Mouse (Mus musculus) myocyte (in vitro differentiated cells): Measurements from ENCODE around the gene Rab5c. TPM values are rescaled to one million over a fixed set of nuclear protein-coding genes. Genes with fewer than 3 reads are reported as not detected.

Experiments
- H3K27me3 ChIP-seq: one replicate; pipeline ENCODE4 v1.6.1; 2011; ENCODE audit not compliant: control insufficient read depth, insufficient read depth, insufficient read length
- H3K36me3 ChIP-seq: one replicate; pipeline ENCODE4 v1.6.1; 2011; ENCODE audit not compliant: control insufficient read depth, insufficient read depth
- H3K4me2 ChIP-seq: one replicate; pipeline ENCODE4 v1.6.1; 2011; ENCODE audit warnings: low read depth, control low read depth
- H3K4me3 ChIP-seq: one replicate; pipeline ENCODE4 v1.5.1; 2011; ENCODE audit warnings: mild to moderate bottlenecking, control low read depth, moderate library complexity
- H3K79me2 ChIP-seq: one replicate; pipeline ENCODE4 v1.6.1; 2011; ENCODE audit not compliant: control insufficient read depth, insufficient read depth
- H3ac ChIP-seq: one replicate; pipeline ENCODE4 v1.6.1; 2011; ENCODE audit not compliant: control insufficient read depth, insufficient read length
- CEBPB ChIP-seq: IDR thresholded peaks from 2 replicates; pipeline ENCODE4 v1.6.1; 2011; ENCODE audit warnings: mild to moderate bottlenecking, moderate library complexity; ENCODE audit not compliant: poor library complexity, insufficient read depth, severe bottlenecking
- E2F4 ChIP-seq: IDR thresholded peaks from one replicate; pipeline ENCODE4 v1.6.1; 2011; ENCODE audit warnings: mild to moderate bottlenecking, control low read depth, moderate library complexity; ENCODE audit not compliant: insufficient read depth
- MAX ChIP-seq: IDR thresholded peaks from one replicate; pipeline ENCODE4 v1.6.1; 2011; ENCODE audit warnings: low read depth, mild to moderate bottlenecking, control low read depth
- MYOD1 ChIP-seq, 3 experiments: IDR thresholded peaks; one replicate each; pipeline ENCODE4 v1.6.1; 2011; ENCODE audit warnings: control low read depth in 2 of 3, low read depth in 2 of 3, mild to moderate bottlenecking in 2 of 3, moderate library complexity in 1 of 3; ENCODE audit not compliant: insufficient read length in 2 of 3, control insufficient read depth in 1 of 3
- MYOG ChIP-seq, 3 experiments: IDR thresholded peaks; one replicate each; pipeline ENCODE4 v1.6.1; 2011; ENCODE audit warnings: control low read depth in 2 of 3, low read depth in 2 of 3, mild to moderate bottlenecking in 2 of 3; ENCODE audit not compliant: insufficient read length in 2 of 3, control insufficient read depth in 1 of 3, insufficient read depth in 1 of 3
- POLR2A ChIP-seq: IDR thresholded peaks from one replicate; pipeline ENCODE4 v1.6.1; 2011; ENCODE audit warnings: low read depth, mild to moderate bottlenecking, control low read depth, moderate library complexity; ENCODE audit not compliant: insufficient read length
- POLR2AphosphoS2 ChIP-seq: IDR thresholded peaks from one replicate; pipeline ENCODE4 v1.6.1; 2011; ENCODE audit warnings: low read depth, control low read depth; ENCODE audit not compliant: insufficient read length
- REST ChIP-seq: IDR thresholded peaks from one replicate; pipeline ENCODE4 v1.6.1; 2011; ENCODE audit warnings: mild to moderate bottlenecking, control low read depth, moderate library complexity; ENCODE audit not compliant: insufficient read depth, insufficient read length
- SRF ChIP-seq: IDR thresholded peaks from one replicate; pipeline ENCODE4 v1.6.1; 2011; ENCODE audit warnings: low read depth; ENCODE audit not compliant: control insufficient read depth, insufficient read length
- TCF12 ChIP-seq: IDR thresholded peaks from one replicate; pipeline ENCODE4 v1.6.1; 2011; ENCODE audit warnings: mild to moderate bottlenecking, control low read depth; ENCODE audit not compliant: poor library complexity, insufficient read depth, severe bottlenecking
- TCF3 ChIP-seq: IDR thresholded peaks from one replicate; pipeline ENCODE4 v1.6.1; 2011; ENCODE audit warnings: low read depth, control low read depth; ENCODE audit not compliant: insufficient read length
- USF1 ChIP-seq: IDR thresholded peaks from one replicate; pipeline ENCODE4 v1.6.1; 2011; ENCODE audit warnings: low read depth, mild to moderate bottlenecking, control low read depth, moderate library complexity
- polyA plus RNA-seq: library from polyadenylated mRNA; unstranded; fragments of >200 nt; fragmentation: generic; extraction: Trizol; gene quantifications from one replicate; pipeline ENCODE4 v1.2.1, GENCODE M21; 2012; ENCODE audit warnings: missing spikeins

Gene Rab5c
- polyA plus RNA-seq, 1 experiment, result 128 TPM

- H3K79me2 ChIP-seq, result no peaks in the 10 kb centered on the region
- TF ChIP-seq USF1, result no peak
- TF ChIP-seq REST, result no peak
- TF ChIP-seq SRF, result no peak
- no peak for TF ChIP-seq MYOD1 (IDR thresholded peaks at IDR 0.05; ENCODE audit: control insufficient read depth in 1 of 3, insufficient read length in 2 of 3, low read depth in 2 of 3)
- no peak for TF ChIP-seq MAX
- H3K27me3 ChIP-seq, result no peaks in the 10 kb centered on the region
- no peak overlapping the region for H3K4me3 ChIP-seq
- no peak overlapping the region for H3ac ChIP-seq
- peaks cover 4% of the 10 kb centered on the region for H3K36me3 ChIP-seq
- no peak overlapping the region for H3K4me2 ChIP-seq
Measured at GRCm38 (mm10) chr11:100701301-100701700, 36.7 kb downstream of the Rab5c start.

- no peaks in the 10 kb centered on the region for H3K36me3 ChIP-seq
- H3ac ChIP-seq, result no peak overlapping the region
- no peak overlapping the region for H3K4me3 ChIP-seq
- no peaks in the 10 kb centered on the region for H3K27me3 ChIP-seq
- H3K4me2 ChIP-seq, result no peak overlapping the region
- no peak for TF ChIP-seq MAX
- no peak for TF ChIP-seq CEBPB
- no peak for TF ChIP-seq REST
- no peak for TF ChIP-seq USF1
- no peak for TF ChIP-seq E2F4
- TF ChIP-seq TCF12, result no peak
- H3K79me2 ChIP-seq, result no peaks in the 10 kb centered on the region
Measured at GRCm38 (mm10) chr11:100700710-100701109, 37.3 kb downstream of the Rab5c start.

GRCm38 (mm10) chr11:100697921-100698320 is 40.1 kb downstream of the Rab5c start:
- H3K4me2 ChIP-seq, result no peak overlapping the region
- H3ac ChIP-seq, result no peak overlapping the region
- H3K79me2 ChIP-seq, result no peaks in the 10 kb centered on the region
- H3K36me3 ChIP-seq, result no peaks in the 10 kb centered on the region
- TF ChIP-seq CEBPB (no peak), SRF (no peak), REST (no peak), TCF12 (no peak), USF1 (no peak), MAX (no peak), E2F4 (no peak), MYOD1 (IDR thresholded peaks at IDR 0.05; ENCODE audit: control insufficient read depth in 1 of 3, insufficient read length in 2 of 3, low read depth in 2 of 3) (no peak), POLR2AphosphoS2 (no peak), MYOG (IDR thresholded peaks at IDR 0.05; ENCODE audit: control insufficient read depth in 1 of 3, insufficient read depth in 1 of 3, insufficient read length in 2 of 3, low read depth in 2 of 3) (no peak), POLR2A (no peak), TCF3 (no peak)
- H3K4me3 ChIP-seq, result no peak overlapping the region
- no peaks in the 10 kb centered on the region for H3K27me3 ChIP-seq

GRCm38 (mm10) chr11:100694926-100695325 is 43.1 kb downstream of the Rab5c start:
- no peak for TF ChIP-seq MAX
- TF ChIP-seq MYOG (IDR thresholded peaks at IDR 0.05; ENCODE audit: control insufficient read depth in 1 of 3, insufficient read depth in 1 of 3, insufficient read length in 2 of 3, low read depth in 2 of 3), result no peak
- TF ChIP-seq MYOD1 (IDR thresholded peaks at IDR 0.05; ENCODE audit: control insufficient read depth in 1 of 3, insufficient read length in 2 of 3, low read depth in 2 of 3), result no peak
- TF ChIP-seq E2F4, result no peak
- no peak for TF ChIP-seq SRF
- TF ChIP-seq REST, result no peak
- TF ChIP-seq USF1, result no peak
- no peak for TF ChIP-seq POLR2AphosphoS2
- TF ChIP-seq POLR2A, result no peak
- H3K4me3 ChIP-seq, result no peak overlapping the region
- no peaks in the 10 kb centered on the region for H3K27me3 ChIP-seq
- no peaks in the 10 kb centered on the region for H3K36me3 ChIP-seq
- no peak overlapping the region for H3ac ChIP-seq
- H3K4me2 ChIP-seq, result no peak overlapping the region
- H3K79me2 ChIP-seq, result no peaks in the 10 kb centered on the region

- TF ChIP-seq REST (no peak), MAX (no peak), TCF3 (no peak), USF1 (no peak), MYOG (IDR thresholded peaks at IDR 0.05; ENCODE audit: control insufficient read depth in 1 of 3, insufficient read depth in 1 of 3, insufficient read length in 2 of 3, low read depth in 2 of 3) (peak in 1 of 3 experiments; percentile 72), MYOD1 (IDR thresholded peaks at IDR 0.05; ENCODE audit: control insufficient read depth in 1 of 3, insufficient read length in 2 of 3, low read depth in 2 of 3) (peak in 2 of 3 experiments; percentile 45 to 67), POLR2AphosphoS2 (no peak), TCF12 (peak; percentile 40)
- H3K27me3 ChIP-seq, result no peaks in the 10 kb centered on the region
- H3K79me2 ChIP-seq, result no peaks in the 10 kb centered on the region
- no peak overlapping the region for H3K4me3 ChIP-seq
- no peak overlapping the region for H3K4me2 ChIP-seq
- H3K36me3 ChIP-seq, result no peaks in the 10 kb centered on the region
- H3ac ChIP-seq, result no peak overlapping the region
Measured at GRCm38 (mm10) chr11:100693154-100693553, 44.9 kb downstream of the Rab5c start.
